Mouse (Mus musculus) lung, postnatal 25 days (tissue): ENCODE measurements around the gene Cryba2.

Experiments used
- DNase-seq: peaks from one replicate; pipeline ENCODE4 v3.0.0; 2022; ENCODE audit warnings: low spot score

Gene Cryba2

GRCm38 (mm10) chr1:74893134-74893855 lies at the start of gene Cryba2:
Gene Cryba2 (minus strand): TSS chr1:74893143.
- DNase-seq = peak; percentile 41

GRCm38 (mm10) chr1:74941651-74942360 lies 48.9 kb upstream of the Cryba2 start:
- no peak for DNase-seq

- DNase-seq = no peak
Observed at GRCm38 (mm10) chr1:74939762-74940161, 46.8 kb upstream of the Cryba2 start.

- DNase-seq = no peak
Observed at GRCm38 (mm10) chr1:74936221-74936830, 43.4 kb upstream of the Cryba2 start.

- no peak for DNase-seq
Observed at GRCm38 (mm10) chr1:74935402-74935801, 42.5 kb upstream of the Cryba2 start, which contains the start of gene Cfap65. Gene Cfap65 (minus strand): TSS chr1:74935599.

GRCm38 (mm10) chr1:74927621-74928296 lies 34.8 kb upstream of the Cryba2 start:
- DNase-seq = no peak

GRCm38 (mm10) chr1:74926721-74927120 lies 33.8 kb upstream of the Cryba2 start:
- DNase-seq = peak; percentile 38

- DNase-seq = no peak
Observed at GRCm38 (mm10) chr1:74924464-74924863, 31.5 kb upstream of the Cryba2 start.

GRCm38 (mm10) chr1:74915706-74916105 lies 22.8 kb upstream of the Cryba2 start:
- DNase-seq = no peak

GRCm38 (mm10) chr1:74902191-74902590 lies 9.2 kb upstream of the Cryba2 start:
- DNase-seq = no peak

- DNase-seq = peak; percentile 41
Observed at GRCm38 (mm10) chr1:74901686-74902085, 8.7 kb upstream of the Cryba2 start.

- peak; percentile 85 for DNase-seq
Observed at GRCm38 (mm10) chr1:74900341-74901285, 7.7 kb upstream of the Cryba2 start.

GRCm38 (mm10) chr1:74898656-74899431 lies 5.9 kb upstream of the Cryba2 start:
- DNase-seq = no peak

- no peak for DNase-seq
Observed at GRCm38 (mm10) chr1:74897976-74898375, 5.0 kb upstream of the Cryba2 start.

- DNase-seq = peak; percentile 32
Observed at GRCm38 (mm10) chr1:74894966-74895365, 2.0 kb upstream of the Cryba2 start.

GRCm38 (mm10) chr1:74892351-74893133 lies 401 bp downstream of the Cryba2 start:
- no peak for DNase-seq

- DNase-seq = no peak
Observed at GRCm38 (mm10) chr1:74891513-74891912, 1.4 kb downstream of the Cryba2 start.

GRCm38 (mm10) chr1:74885369-74886042 lies 7.4 kb downstream of the Cryba2 start, which contains the start of gene Fev:
Gene Fev (minus strand): TSS chr1:74885419.
- DNase-seq = no peak
